Mouse (Mus musculus): Measurements from ENCODE around the gene Pdgfb. TPM values are rescaled to one million over a fixed set of nuclear protein-coding genes. Genes with fewer than 3 reads are reported as not detected.

Pdgfb gene
- polyA plus RNA-seq, 1 experiment from 2014 or later = 2.8 TPM

GRCm38 (mm10) chr15:79995552-79995951 lies 19.2 kb downstream of the Pdgfb start:
- 95% methylated on average over 7 of the region's 7 CpGs for WGBS
- Histone ChIP-seq H3K9ac (ENCODE audit: low read length) (no peak overlapping the region), H3K36me3 (ENCODE audit: control insufficient read depth, insufficient read depth, low read length) (no peaks in the 10 kb centered on the region), H3K9me3 (ENCODE audit: control insufficient read depth, low read length) (no peaks in the 10 kb centered on the region), H3K4me1 (replicated peaks; ENCODE audit: control insufficient read depth, insufficient read depth, low read length) (no peaks in the 10 kb centered on the region), H3K4me2 (ENCODE audit: low read depth, low read length, severe bottlenecking) (no peak overlapping the region), H3K27ac (ENCODE audit: low read depth, low read length) (no peak overlapping the region), H3K27me3 (ENCODE audit: control insufficient read depth, insufficient read depth, low read length) (no peaks in the 10 kb centered on the region), H3K4me3 (ENCODE audit: low read depth, low read length) (no peak overlapping the region)
- ATAC-seq (replicated peaks; ENCODE audit: low FRiP score) (no peak), DNase-seq (ENCODE audit: low spot score) (no peak)

GRCm38 (mm10) chr15:79994566-79994965 lies 20.2 kb downstream of the Pdgfb start:
- H3K4me1 ChIP-seq (replicated peaks; ENCODE audit: control insufficient read depth, insufficient read depth, low read length) = no peaks in the 10 kb centered on the region
- no peak overlapping the region for H3K4me2 ChIP-seq (ENCODE audit: low read depth, low read length, severe bottlenecking)
- no peaks in the 10 kb centered on the region for H3K36me3 ChIP-seq (ENCODE audit: control insufficient read depth, insufficient read depth, low read length)
- DNase-seq (ENCODE audit: low spot score) (no peak), ATAC-seq (replicated peaks; ENCODE audit: low FRiP score) (no peak)
- WGBS = 85% methylated on average over 4 of the region's 4 CpGs
- no peaks in the 10 kb centered on the region for H3K9me3 ChIP-seq (ENCODE audit: control insufficient read depth, low read length)
- H3K27me3 ChIP-seq (ENCODE audit: control insufficient read depth, insufficient read depth, low read length) = no peaks in the 10 kb centered on the region
- H3K9ac ChIP-seq (ENCODE audit: low read length) = no peak overlapping the region
- no peak overlapping the region for H3K27ac ChIP-seq (ENCODE audit: low read depth, low read length)
- H3K4me3 ChIP-seq (ENCODE audit: low read depth, low read length) = no peak overlapping the region

DNA sequence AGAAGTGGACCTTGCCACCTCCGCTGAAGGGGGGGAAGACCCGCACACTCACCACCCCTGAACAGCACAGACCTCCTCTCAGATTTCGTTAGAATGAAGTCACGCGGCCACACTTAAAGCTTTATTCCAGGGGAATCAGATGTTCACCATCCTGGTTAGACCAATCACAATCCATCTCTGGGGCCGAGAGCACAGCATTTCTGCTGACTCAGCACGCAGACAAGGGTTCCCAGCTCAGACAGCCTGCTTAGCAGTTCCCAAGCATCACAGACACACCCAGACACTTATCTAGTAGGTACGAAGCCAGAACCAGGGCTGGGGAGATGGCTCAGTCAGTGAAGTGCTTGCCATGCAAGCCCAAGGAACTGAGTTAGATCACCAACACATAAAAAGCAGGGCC lies 28.6 kb downstream of the Pdgfb start:
- ATAC-seq (replicated peaks; ENCODE audit: low FRiP score) = no peak
- Histone ChIP-seq H3K4me2 (ENCODE audit: low read depth, low read length, severe bottlenecking) (no peak overlapping the region), H3K27me3 (ENCODE audit: control insufficient read depth, insufficient read depth, low read length) (no peaks in the 10 kb centered on the region), H3K36me3 (ENCODE audit: control insufficient read depth, insufficient read depth, low read length) (no peaks in the 10 kb centered on the region), H3K4me3 (ENCODE audit: low read depth, low read length) (no peak overlapping the region), H3K9me3 (ENCODE audit: control insufficient read depth, low read length) (no peaks in the 10 kb centered on the region), H3K27ac (ENCODE audit: low read depth, low read length) (no peak overlapping the region), H3K9ac (ENCODE audit: low read length) (no peak overlapping the region), H3K4me1 (replicated peaks; ENCODE audit: control insufficient read depth, insufficient read depth, low read length) (no peaks in the 10 kb centered on the region)
- no peak for DNase-seq (ENCODE audit: low spot score)
- whole genome bisulfite sequencing = 78% methylated on average over 8 of the region's 8 CpGs

DNA sequence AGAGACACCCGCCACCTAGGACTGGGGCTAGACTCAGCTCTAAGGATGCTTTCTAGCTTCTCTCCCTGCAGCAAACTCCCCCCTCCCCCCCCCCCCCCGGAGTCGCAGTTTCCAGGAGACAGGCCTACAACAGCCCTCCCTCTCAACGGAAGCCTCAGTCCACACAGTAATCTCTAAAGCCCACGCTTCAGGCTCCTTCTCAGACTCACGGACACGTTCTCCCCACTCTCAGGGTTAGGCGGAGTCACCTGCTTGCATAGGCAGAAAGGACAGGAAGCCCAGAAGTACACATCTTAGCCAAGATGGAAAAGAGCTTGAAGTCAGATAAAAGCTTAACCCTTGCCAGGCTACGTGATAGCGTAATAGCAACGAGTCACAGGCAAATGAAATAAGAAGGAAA lies 29.3 kb downstream of the Pdgfb start:
- Histone ChIP-seq H3K4me3 (ENCODE audit: low read depth, low read length) (no peak overlapping the region), H3K27me3 (ENCODE audit: control insufficient read depth, insufficient read depth, low read length) (no peaks in the 10 kb centered on the region), H3K4me2 (ENCODE audit: low read depth, low read length, severe bottlenecking) (no peak overlapping the region), H3K4me1 (replicated peaks; ENCODE audit: control insufficient read depth, insufficient read depth, low read length) (no peaks in the 10 kb centered on the region), H3K9me3 (ENCODE audit: control insufficient read depth, low read length) (no peaks in the 10 kb centered on the region), H3K27ac (ENCODE audit: low read depth, low read length) (no peak overlapping the region), H3K9ac (ENCODE audit: low read length) (no peak overlapping the region), H3K36me3 (ENCODE audit: control insufficient read depth, insufficient read depth, low read length) (no peaks in the 10 kb centered on the region)
- ATAC-seq (replicated peaks; ENCODE audit: low FRiP score) (no peak), DNase-seq (ENCODE audit: low spot score) (no peak)
- WGBS = 72% methylated on average over 11 of the region's 11 CpGs

GRCm38 (mm10) chr15:79984152-79984551 lies 30.6 kb downstream of the Pdgfb start:
- Histone ChIP-seq H3K27me3 (ENCODE audit: control insufficient read depth, insufficient read depth, low read length) (no peaks in the 10 kb centered on the region), H3K27ac (ENCODE audit: low read depth, low read length) (no peak overlapping the region), H3K4me2 (ENCODE audit: low read depth, low read length, severe bottlenecking) (no peak overlapping the region), H3K9ac (ENCODE audit: low read length) (no peak overlapping the region), H3K4me1 (replicated peaks; ENCODE audit: control insufficient read depth, insufficient read depth, low read length) (no peaks in the 10 kb centered on the region), H3K36me3 (ENCODE audit: control insufficient read depth, insufficient read depth, low read length) (no peaks in the 10 kb centered on the region), H3K4me3 (ENCODE audit: low read depth, low read length) (no peak overlapping the region), H3K9me3 (ENCODE audit: control insufficient read depth, low read length) (no peaks in the 10 kb centered on the region)
- DNase-seq (ENCODE audit: low spot score) (no peak), ATAC-seq (replicated peaks; ENCODE audit: low FRiP score) (no peak)
- WGBS = 73% methylated on average over 7 of the region's 7 CpGs

- ATAC-seq (replicated peaks; ENCODE audit: low FRiP score) = no peak
- Histone ChIP-seq H3K9ac (ENCODE audit: low read length) (no peak overlapping the region), H3K4me3 (ENCODE audit: low read depth, low read length) (no peak overlapping the region), H3K4me1 (replicated peaks; ENCODE audit: control insufficient read depth, insufficient read depth, low read length) (no peaks in the 10 kb centered on the region), H3K27me3 (ENCODE audit: control insufficient read depth, insufficient read depth, low read length) (no peaks in the 10 kb centered on the region), H3K9me3 (ENCODE audit: control insufficient read depth, low read length) (0 out of 2 replicates have a peak, but pooled peaks cover 2% of the 10 kb centered on the region), H3K36me3 (ENCODE audit: control insufficient read depth, insufficient read depth, low read length) (no peaks in the 10 kb centered on the region), H3K27ac (ENCODE audit: low read depth, low read length) (no peak overlapping the region), H3K4me2 (ENCODE audit: low read depth, low read length, severe bottlenecking) (no peak overlapping the region)
- DNase-seq (ENCODE audit: low spot score) = no peak
- 87% methylated on average over 11 of the region's 11 CpGs for WGBS
Observed at GRCm38 (mm10) chr15:79980716-79981115, 34.1 kb downstream of the Pdgfb start.

- no peaks in the 10 kb centered on the region for H3K27me3 ChIP-seq (ENCODE audit: control insufficient read depth, insufficient read depth, low read length)
- no peak overlapping the region for H3K9ac ChIP-seq (ENCODE audit: low read length)
- no peaks in the 10 kb centered on the region for H3K36me3 ChIP-seq (ENCODE audit: control insufficient read depth, insufficient read depth, low read length)
- H3K4me3 ChIP-seq (ENCODE audit: low read depth, low read length) = no peak overlapping the region
- H3K4me1 ChIP-seq (replicated peaks; ENCODE audit: control insufficient read depth, insufficient read depth, low read length) = no peaks in the 10 kb centered on the region
- no peak for ATAC-seq (replicated peaks; ENCODE audit: low FRiP score)
- no peak overlapping the region for H3K27ac ChIP-seq (ENCODE audit: low read depth, low read length)
- 98% methylated on average over 11 of the region's 11 CpGs for WGBS
- no peaks in the 10 kb centered on the region for H3K9me3 ChIP-seq (ENCODE audit: control insufficient read depth, low read length)
- DNase-seq (ENCODE audit: low spot score) = no peak
- no peak overlapping the region for H3K4me2 ChIP-seq (ENCODE audit: low read depth, low read length, severe bottlenecking)
Observed at GRCm38 (mm10) chr15:79972186-79972585, 42.6 kb downstream of the Pdgfb start.

DNA sequence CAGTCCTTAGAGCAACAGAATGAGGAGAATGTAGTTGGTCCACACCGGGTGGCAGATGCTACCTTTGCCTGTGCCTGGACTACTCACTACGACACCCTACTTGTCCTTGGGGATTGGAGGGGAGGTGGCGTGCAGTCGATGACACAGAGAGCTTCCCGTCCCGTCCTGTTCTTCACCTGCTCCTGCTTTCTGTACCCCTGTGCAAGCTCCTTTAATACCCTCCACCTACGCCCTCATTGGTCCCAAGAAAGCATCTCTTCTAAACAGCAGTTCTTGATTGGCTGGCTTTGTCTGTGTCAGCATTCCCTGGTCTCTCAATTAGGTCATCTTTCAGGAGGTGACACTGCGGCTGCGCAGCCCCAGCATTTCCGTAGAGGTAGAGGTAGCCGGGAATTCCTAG lies 43.8 kb downstream of the Pdgfb start, which contains the start of gene Cbx7:
TSS of gene Cbx7 (minus strand) at position 180 of the 400 bp plus-strand sequence.
- WGBS = 94% methylated on average over 11 of the region's 11 CpGs

GRCm38 (mm10) chr15:79970491-79970890 lies 44.3 kb downstream of the Pdgfb start:
- 96% methylated on average over 18 of the region's 18 CpGs for WGBS

More for the DNA sequence above, 43.8 kb downstream of the Pdgfb start, which contains the start of gene Cbx7:
- H3K4me1 ChIP-seq (replicated peaks; ENCODE audit: control insufficient read depth, insufficient read depth, low read length) = no peaks in the 10 kb centered on the region
- H3K4me3 ChIP-seq (ENCODE audit: low read depth, low read length) = no peak within 1 kb of the TSS
- DNase-seq (ENCODE audit: low spot score) (no peak), ATAC-seq (replicated peaks; ENCODE audit: low FRiP score) (no peak)
- H3K27me3 ChIP-seq (ENCODE audit: control insufficient read depth, insufficient read depth, low read length) = no peaks in the 10 kb centered on the region
- H3K9me3 ChIP-seq (ENCODE audit: control insufficient read depth, low read length) = no peaks in the 10 kb centered on the region
- H3K4me2 ChIP-seq (ENCODE audit: low read depth, low read length, severe bottlenecking) = no peak within 1 kb of the TSS
- H3K36me3 ChIP-seq (ENCODE audit: control insufficient read depth, insufficient read depth, low read length) = no peaks in the 10 kb centered on the region
- no peak within 1 kb of the TSS for H3K9ac ChIP-seq (ENCODE audit: low read length)
- no peak within 1 kb of the TSS for H3K27ac ChIP-seq (ENCODE audit: low read depth, low read length)

More at GRCm38 (mm10) chr15:79970491-79970890, 44.3 kb downstream of the Pdgfb start:
- Histone ChIP-seq H3K9me3 (ENCODE audit: control insufficient read depth, low read length) (no peaks in the 10 kb centered on the region), H3K4me3 (ENCODE audit: low read depth, low read length) (no peak overlapping the region), H3K4me1 (replicated peaks; ENCODE audit: control insufficient read depth, insufficient read depth, low read length) (no peaks in the 10 kb centered on the region), H3K27ac (ENCODE audit: low read depth, low read length) (no peak overlapping the region), H3K36me3 (ENCODE audit: control insufficient read depth, insufficient read depth, low read length) (no peaks in the 10 kb centered on the region), H3K4me2 (ENCODE audit: low read depth, low read length, severe bottlenecking) (no peak overlapping the region), H3K9ac (ENCODE audit: low read length) (no peak overlapping the region), H3K27me3 (ENCODE audit: control insufficient read depth, insufficient read depth, low read length) (no peaks in the 10 kb centered on the region)
- DNase-seq (ENCODE audit: low spot score) = no peak
- no peak for ATAC-seq (replicated peaks; ENCODE audit: low FRiP score)

Measured in forebrain, embryonic 11.5 days (tissue).